Mouse (Mus musculus) left cerebral cortex, adult 9 months (tissue): ENCODE data around the gene Map3k7.
"Not testable (repeated sequence)": the region's sequence is repeated elsewhere in the genome, so short reads cannot be mapped to it uniquely, and the experiment has no call there.

Experiments used
- DNase-seq, 2 experiments: peaks; one replicate each; pipeline ENCODE4 v3.0.0; 2022; ENCODE audit warnings: low spot score in 2 of 2

Gene Map3k7

DNA sequence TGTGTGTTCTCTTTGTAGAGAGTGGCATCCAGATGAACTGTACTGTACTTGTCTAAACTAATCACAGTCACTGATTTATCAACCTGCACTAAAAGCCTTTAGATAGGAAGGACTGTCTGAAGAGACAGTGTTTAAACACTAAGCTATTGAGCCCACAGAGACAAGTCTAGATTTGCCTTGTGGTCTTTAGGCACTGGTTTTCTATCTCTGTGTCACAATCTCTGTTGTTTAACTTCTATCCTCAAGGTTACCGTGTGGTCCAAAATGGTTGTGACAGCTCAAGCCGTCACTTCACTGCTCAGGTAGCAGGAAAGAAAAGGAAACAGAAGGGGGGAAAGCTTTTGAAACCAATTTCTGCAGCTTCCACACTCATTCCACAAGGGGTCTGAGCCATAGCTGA is 29.5 kb downstream of the Map3k7 start:
- no peak for DNase-seq

- DNase-seq = no peak
Measured at GRCm38 (mm10) chr4:31993865-31994264, 30.0 kb downstream of the Map3k7 start.

- no peak for DNase-seq
Measured at GRCm38 (mm10) chr4:32001498-32001897, 37.6 kb downstream of the Map3k7 start.

GRCm38 (mm10) chr4:32004773-32005591 is 41.1 kb downstream of the Map3k7 start:
- DNase-seq = no peak

DNA sequence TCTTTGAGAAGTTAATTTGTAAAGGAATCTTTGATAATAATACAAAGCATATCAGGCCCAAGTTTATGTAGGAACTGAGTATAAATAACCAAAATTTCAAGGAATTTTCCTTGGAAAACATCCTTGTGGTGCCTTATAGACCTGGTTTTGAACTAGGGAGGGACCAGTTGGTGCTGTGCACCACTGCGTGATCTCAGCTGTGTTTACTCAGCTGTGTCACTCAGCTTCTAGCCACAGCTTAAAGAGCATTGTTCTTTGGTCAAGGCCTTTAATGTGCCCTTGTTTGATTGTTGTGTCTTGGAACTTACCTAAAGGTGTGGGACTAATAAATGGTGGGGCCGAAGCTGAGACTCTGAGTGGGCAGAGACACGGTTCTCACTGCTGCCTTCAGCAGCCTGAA is 43.3 kb downstream of the Map3k7 start:
- no peak for DNase-seq

- no peak for DNase-seq
Measured at GRCm38 (mm10) chr4:32008095-32008494, 44.2 kb downstream of the Map3k7 start.

GRCm38 (mm10) chr4:32010808-32011207 is 46.9 kb downstream of the Map3k7 start:
- no peak for DNase-seq

DNA sequence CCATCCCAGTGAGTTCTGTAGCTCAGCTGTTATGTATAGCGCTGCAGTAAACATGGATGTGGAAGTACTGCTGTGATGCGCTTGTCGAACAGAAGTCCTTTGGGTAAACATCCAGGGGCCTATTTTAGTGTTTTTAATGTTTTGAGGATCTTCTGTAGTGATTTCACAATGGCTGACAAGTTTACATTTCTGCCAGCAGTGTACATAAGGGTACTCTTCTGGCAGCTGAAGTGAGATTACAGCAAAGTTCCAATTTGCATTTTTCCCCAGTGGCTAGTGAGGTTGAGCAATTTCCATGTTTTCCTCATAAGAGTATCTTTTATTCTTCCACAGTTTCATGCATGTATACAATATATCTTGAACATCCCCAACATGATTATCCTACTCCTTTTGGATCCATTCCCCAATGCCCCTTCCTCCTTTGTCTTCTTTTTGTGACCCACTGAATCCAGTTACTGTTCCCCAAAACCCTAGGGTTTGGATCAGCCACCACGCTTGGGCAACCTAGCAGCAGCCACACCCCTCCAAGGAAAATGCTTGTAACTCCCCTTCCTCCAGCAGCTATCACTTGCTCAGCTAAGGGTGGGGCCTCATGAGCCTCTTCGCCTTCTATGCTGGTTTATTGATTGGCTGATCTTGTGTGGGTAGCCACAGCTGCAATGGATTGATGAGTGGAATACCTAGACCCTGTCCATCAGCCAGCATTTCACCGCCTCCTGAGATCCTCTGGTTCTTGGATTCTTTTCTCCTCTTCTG is 47.5 kb downstream of the Map3k7 start:
- no peak for DNase-seq

GRCm38 (mm10) chr4:32021131-32021530 is 57.2 kb downstream of the Map3k7 start:
- no peak for DNase-seq

DNA sequence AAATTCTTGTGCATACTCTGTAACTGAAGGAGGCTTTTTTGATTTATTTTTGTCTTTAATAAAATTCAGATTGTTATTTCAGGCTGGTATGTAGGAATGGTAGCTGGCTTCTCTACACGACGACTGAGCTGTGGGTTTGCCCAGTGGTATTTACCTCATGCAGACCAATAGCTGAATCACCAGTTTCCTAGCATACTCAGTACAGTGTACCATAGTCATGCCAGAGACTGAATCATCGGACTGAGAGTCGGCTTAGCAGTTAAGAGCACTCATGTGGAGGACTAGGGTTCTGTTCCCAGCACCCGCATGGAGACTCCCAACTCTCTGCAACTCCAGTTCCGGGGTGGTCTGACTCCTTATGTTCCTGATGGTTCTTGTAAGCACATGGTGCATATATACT is 58.4 kb downstream of the Map3k7 start:
- no peak for DNase-seq

DNA sequence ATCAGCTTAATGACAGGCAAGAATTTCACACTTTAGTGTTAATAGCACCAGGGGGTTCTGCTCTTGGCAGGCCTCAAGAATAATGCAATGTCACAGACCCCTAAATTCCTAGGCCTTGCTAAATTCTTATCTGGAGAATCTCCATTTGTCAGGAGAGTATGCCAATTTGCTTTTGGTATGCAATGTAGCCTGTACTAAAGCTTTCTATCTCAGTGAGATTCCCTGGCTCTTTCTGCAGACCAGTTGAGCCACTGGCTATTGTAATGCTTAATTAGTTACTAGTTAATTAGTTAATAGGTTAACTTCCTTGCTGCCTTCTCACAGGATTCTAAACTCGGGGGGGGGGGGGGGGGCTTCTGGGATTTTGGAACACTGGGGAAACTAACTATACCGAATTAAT is 60.3 kb downstream of the Map3k7 start:
- not testable (repeated sequence) for DNase-seq

DNA sequence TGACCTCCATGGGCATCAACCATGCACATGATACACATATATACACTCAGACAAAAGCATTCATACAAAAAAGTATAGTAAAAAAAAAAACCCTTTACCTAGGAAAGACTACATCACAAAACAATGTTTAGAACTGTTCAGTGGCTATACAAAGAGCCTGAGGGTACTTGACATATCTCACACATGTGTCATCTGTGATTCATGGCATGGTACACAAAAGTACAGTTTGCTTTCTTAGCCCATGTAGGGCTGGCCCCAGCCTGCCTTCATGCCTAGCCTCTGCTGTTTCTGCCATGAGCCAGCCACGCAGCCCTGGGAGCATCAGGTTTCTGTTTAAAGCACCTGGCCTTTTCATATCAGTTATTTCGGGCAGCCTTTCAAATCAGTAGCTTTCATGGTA is 61.2 kb downstream of the Map3k7 start:
- no peak for DNase-seq

- DNase-seq = no peak
Measured at GRCm38 (mm10) chr4:32027094-32027493, 63.2 kb downstream of the Map3k7 start.

DNA sequence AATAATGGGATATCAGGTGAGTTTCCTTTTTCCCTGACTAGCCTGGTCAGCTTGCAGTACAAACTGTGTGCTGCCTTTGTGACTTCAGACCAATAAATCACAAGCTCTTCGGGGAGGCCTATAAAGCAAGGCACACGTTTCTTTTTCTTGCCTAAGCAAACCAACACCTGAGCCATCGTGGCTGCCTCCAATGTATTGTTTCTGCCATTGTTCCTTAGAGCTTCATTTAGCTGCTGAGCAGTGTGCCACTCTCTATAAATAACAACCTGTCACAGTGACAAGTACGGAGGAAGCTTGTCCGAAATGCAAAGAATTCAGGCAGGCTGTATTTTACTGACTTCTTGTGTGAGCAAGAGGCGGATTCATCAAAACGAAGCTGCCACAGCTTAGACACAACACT is 73.4 kb downstream of the Map3k7 start:
- no peak for DNase-seq

DNA sequence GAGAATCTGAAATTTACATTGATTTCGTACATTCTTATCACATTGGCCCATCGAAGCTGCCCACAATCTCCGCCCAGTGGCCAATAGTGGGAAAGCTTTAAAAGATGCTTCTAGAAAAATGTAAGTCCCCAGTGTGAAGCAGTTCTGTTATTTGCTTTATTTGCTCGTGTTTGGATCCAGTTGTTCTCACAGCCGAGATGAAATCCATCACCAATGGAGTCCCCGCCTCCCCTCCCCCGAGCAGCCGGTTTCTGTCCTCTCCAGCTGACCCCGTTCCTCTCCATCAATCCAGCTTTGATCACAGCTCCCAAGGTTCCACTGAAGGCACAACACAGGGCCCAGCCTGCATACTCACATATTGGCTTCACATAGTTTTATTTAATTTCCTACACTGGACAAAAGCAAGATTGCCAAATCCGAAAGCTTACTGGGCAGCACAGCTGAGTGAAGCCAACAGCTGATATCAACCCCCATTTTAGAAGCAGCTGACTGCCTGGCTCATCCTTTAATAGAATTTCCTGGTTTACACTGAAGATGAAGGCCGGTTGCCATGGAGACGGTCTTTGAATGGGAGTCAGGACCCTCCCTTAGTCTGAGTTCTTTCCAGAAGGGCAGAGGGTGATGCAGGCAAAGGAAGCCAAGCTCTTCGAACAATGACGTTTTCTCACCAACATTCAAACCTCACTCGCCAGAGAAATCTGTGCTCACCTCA is 78.0 kb downstream of the Map3k7 start:
- DNase-seq = peak in 1 of 2 experiments; percentile 17

DNA sequence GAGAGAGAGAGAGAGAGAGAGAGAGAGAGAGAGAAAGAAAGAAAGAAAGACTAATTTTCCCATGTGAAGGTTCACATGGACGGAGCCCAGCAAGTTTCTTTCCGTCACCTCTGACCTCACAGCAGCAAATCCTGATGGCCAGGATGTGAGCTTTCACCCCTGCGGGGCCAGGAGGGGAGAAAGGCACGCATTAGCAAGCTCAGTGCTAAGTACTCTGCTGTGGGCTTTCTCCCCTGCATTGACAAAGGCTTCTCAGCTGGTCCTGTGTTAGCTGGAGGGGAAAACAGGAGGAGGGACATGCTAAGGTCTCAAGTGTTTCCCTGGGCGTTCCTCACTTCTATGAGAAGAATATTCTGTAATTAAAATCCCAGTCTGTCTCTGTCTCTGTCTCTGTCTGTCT is 81.3 kb downstream of the Map3k7 start:
- no peak for DNase-seq

DNA sequence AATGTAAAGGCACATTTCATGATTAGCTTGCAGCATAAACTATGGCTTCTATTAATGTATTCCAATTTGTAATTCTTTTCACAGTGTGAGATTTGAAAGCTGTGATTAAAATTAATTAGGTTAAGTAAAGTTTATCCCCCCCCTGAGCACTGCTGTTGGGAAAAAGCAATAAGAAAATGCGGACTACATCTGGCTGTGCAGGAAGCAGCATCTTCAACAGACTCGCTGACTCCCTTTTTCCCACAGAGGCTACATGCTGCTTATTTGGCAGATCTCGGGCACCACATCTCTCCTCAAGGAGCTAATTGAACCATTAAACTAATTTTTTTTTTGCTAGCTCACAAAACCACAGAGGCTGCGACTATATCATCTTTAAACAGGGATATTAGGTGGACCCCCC is 85.9 kb downstream of the Map3k7 start:
- DNase-seq = no peak

- no peak for DNase-seq
Measured at GRCm38 (mm10) chr4:32053171-32053570, 89.3 kb downstream of the Map3k7 start.

DNA sequence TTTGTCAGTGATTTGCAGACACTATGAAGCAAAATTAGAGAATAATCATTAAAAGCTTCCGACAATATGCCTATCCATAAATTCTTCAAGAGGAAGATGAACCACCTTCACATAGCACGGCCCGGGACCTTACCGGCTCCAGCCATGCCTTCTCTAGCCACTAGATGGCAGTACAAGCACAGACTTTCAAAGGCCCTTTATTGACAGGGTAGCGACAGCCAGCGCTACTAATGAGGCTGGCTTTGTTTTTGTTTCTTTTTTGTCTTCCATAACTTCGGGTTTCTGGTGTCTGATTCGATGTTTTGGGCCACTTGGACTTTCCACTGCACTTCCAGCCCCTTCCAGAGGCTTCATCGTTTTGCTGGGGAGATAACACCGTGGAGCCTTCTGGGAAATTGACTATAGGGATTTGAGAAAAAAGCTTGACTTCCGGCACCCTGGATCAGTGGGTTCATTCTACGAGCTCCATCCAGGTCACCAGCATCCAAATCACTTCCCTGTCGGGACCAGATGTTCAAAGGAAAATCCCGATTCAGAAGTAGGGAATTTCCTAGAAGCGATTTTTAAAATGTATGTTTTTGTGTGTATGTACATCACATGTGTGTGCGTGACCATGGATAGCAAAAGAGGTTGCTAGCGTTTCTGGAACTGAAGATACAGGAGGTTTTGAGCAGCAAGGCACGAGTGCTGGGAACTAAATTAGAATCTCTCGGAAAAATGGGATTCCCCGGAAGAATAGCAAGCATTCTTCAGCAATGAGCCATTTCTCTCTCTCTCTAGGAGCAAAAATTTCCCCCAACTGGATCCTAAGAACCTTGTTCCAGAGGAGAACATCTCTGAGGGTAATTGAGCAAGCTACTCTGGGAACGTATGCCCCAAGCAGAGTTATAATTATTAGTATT is 91.5 kb downstream of the Map3k7 start:
- DNase-seq = peak; percentile 37 to 95

DNA sequence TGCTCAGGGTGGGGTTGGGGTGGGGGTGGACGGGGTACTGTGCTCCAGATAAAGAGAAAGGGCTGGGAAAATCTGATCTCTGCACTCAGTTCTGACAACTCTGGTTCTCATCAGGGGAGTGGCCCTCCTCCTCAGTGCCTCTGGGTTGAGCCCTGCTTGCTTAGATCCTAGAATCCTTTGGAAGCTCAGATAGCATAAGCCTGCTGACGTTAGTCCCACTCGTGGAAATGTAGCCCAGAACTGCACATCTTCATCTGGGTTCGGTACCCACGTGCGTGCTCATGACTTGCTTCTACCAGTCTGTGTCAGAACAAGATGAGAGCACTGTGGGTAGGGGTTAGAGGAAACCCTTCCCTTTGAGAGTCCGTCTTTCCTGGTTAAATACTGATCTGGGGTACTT is 92.5 kb downstream of the Map3k7 start:
- no peak for DNase-seq

GRCm38 (mm10) chr4:32057102-32057501 is 93.2 kb downstream of the Map3k7 start:
- DNase-seq = peak in 1 of 2 experiments; percentile 27
